Mouse (Mus musculus) kidney, embryonic 16.5 days (tissue): Measurements from ENCODE around the gene Dennd2c. TPM values are rescaled to one million over a fixed set of nuclear protein-coding genes. Genes with fewer than 3 reads are reported as not detected.
"Not testable (repeated sequence)": the region's sequence is repeated elsewhere in the genome, so short reads cannot be mapped to it uniquely, and the experiment has no call there.

Experiments
- ATAC-seq: fragments of 200-750 bp; cut with Nextera tagmentation; 2 replicates; pipeline ENCODE4 v1.8.0; 2017; ENCODE audit warnings: moderate TSS enrichment; ENCODE audit not compliant: low FRiP score, low TSS enrichment
- H3K27ac ChIP-seq: fragments of 300-500 bp; sonication (generic); 2 replicates; pipeline ENCODE4 v1.5.1; 2014; ENCODE audit warnings: low read length
- H3K27me3 ChIP-seq: fragments of 300-500 bp; sonication (generic); 2 replicates; pipeline ENCODE4 v1.6.1; 2014; ENCODE audit warnings: low read length, control low read depth, mixed read lengths; ENCODE audit not compliant: insufficient read depth
- H3K36me3 ChIP-seq: fragments of 300-500 bp; sonication (generic); 2 replicates; pipeline ENCODE4 v1.6.1; 2014; ENCODE audit warnings: low read length, control low read depth, mixed read lengths; ENCODE audit not compliant: insufficient read depth
- H3K4me1 ChIP-seq: fragments of 300-500 bp; sonication (generic); 2 replicates; pipeline ENCODE4 v1.6.1; 2014; ENCODE audit warnings: low read length, control low read depth, mixed read lengths; ENCODE audit not compliant: insufficient read depth
- H3K4me2 ChIP-seq: fragments of 300-500 bp; sonication (generic); replicated peaks from 2 replicates; pipeline ENCODE4 v1.6.1; 2014; ENCODE audit warnings: low read depth, low read length
- H3K4me3 ChIP-seq: fragments of 300-500 bp; sonication (generic); 2 replicates; pipeline ENCODE4 v1.5.1; 2014; ENCODE audit warnings: mild to moderate bottlenecking, low read length
- H3K9ac ChIP-seq: fragments of 300-500 bp; sonication (generic); replicated peaks from 2 replicates; pipeline ENCODE4 v1.6.1; 2014; ENCODE audit warnings: low read length
- H3K9me3 ChIP-seq: fragments of 300-500 bp; sonication (generic); 2 replicates; pipeline ENCODE4 v1.6.1; 2016; ENCODE audit warnings: low read length, control low read depth
- WGBS: fragments of 180-500 bp; shearing (Covaris S2); extraction: QIAGEN DNeasy Blood & Tissue Kit; methylation state at CpG from one replicate; pipeline ENCODE4 v1.1.7; 2014; 5-methylcytosine and 5-hydroxymethylcytosine counted together
- polyA plus RNA-seq: library from polyadenylated mRNA; unstranded; fragments of >200 nt; fragmentation: Nextera tagmentation; extraction: Ambion mirVana; gene quantifications from 2 replicates; pipeline ENCODE4 v1.2.1, GENCODE M21; 2015

The Dennd2c gene
- polyA plus RNA-seq, 1 experiment from 2014 or later: 4.0 TPM

DNA sequence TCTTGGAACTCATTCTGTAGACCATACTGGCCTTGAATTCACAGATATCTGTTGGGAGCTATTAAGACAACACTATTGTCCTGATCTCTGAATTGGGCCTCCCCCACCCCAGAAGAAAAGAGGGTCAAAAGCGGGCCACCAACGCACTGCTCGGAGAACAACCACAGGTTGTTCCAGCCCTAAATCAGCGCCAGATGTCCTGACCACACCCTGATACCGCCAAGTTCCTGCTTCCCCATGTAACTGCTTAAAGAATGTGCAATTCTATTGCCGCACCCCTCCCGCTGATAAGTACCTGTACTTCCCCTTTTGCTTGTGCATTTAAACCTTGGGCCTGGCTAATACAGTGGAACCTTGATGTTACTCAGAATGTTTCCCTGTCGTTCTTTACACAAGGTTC is 113.0 kb downstream of the Dennd2c start:
- 88% methylated on average over 8 of the region's 8 CpGs for WGBS
- ATAC-seq, H3K4me2 ChIP-seq, H3K4me1 ChIP-seq, H3K27me3 ChIP-seq, H3K4me3 ChIP-seq, H3K36me3 ChIP-seq, H3K9ac ChIP-seq, H3K9me3 ChIP-seq, H3K27ac ChIP-seq: not testable (repeated sequence)

Other genes starting within 250 kb of the Dennd2c start
- 0.28 TPM in 1 of 2 replicates, not detected in the other for gene Sycp1, start 166.5 kb upstream of the Dennd2c start, polyA plus RNA-seq
- 0.07 and 0.12 TPM in 2 replicates for gene Nr1h5, start 138.5 kb upstream of the Dennd2c start, polyA plus RNA-seq
- 53.5 and 60.1 TPM in 2 replicates for gene Sike1, start 106.9 kb upstream of the Dennd2c start, polyA plus RNA-seq
- gene Csde1, start 82.2 kb upstream of the Dennd2c start, polyA plus RNA-seq: 349 and 364 TPM in 2 replicates
- 102 and 104 TPM in 2 replicates for gene Nras, start 44.3 kb upstream of the Dennd2c start, polyA plus RNA-seq
- gene Ampd1, start 28.6 kb upstream of the Dennd2c start, polyA plus RNA-seq: 0.35 and 0.69 TPM in 2 replicates
- gene Bcas2, start 69.1 kb downstream of the Dennd2c start, polyA plus RNA-seq: 171 and 183 TPM in 2 replicates
- gene Trim33, start 176.7 kb downstream of the Dennd2c start, polyA plus RNA-seq: 17.5 and 25.1 TPM in 2 replicates